Mouse (Mus musculus) activated CD4-positive, CD25-positive, alpha-beta regulatory T cell, adult 4 months (primary cell): Measurements from ENCODE around the gene Tubal3. TPM values are rescaled to one million over a fixed set of nuclear protein-coding genes. Genes with fewer than 3 reads are reported as not detected.
"Not testable (repeated sequence)": the region's sequence is repeated elsewhere in the genome, so short reads cannot be mapped to it uniquely, and the experiment has no call there.

Experiments
- ATAC-seq: one replicate; pipeline ENCODE4 v1.8.0; 2017
- polyA plus RNA-seq, 2 experiments: library from polyadenylated mRNA; unstranded; fragments of 100-300 nt; shearing (Covaris generic); gene quantifications; one replicate each; pipeline ENCODE4 v1.2.1; 2017

Gene Tubal3
- polyA plus RNA-seq = under 1 TPM in 1 of 2 experiments, not detected in 1; 0.33 TPM

GRCm38 (mm10) chr13:3917571-3918311 lies at the start of gene Tubal3, which contains the start of gene Net1:
Gene Tubal3 (plus strand): TSS chr13:3918274.
Gene Net1 (minus strand): TSS chr13:3918220.
- ATAC-seq = peak; percentile 96

- no peak for ATAC-seq
Measured at GRCm38 (mm10) chr13:3869901-3870300, 48.2 kb upstream of the Tubal3 start.

- no peak for ATAC-seq
Measured at GRCm38 (mm10) chr13:3872832-3873231, 45.2 kb upstream of the Tubal3 start.

GRCm38 (mm10) chr13:3876448-3876847 lies 41.6 kb upstream of the Tubal3 start:
- ATAC-seq = no peak

GRCm38 (mm10) chr13:3877185-3877584 lies 40.9 kb upstream of the Tubal3 start:
- no peak for ATAC-seq

GRCm38 (mm10) chr13:3877679-3878220 lies 40.3 kb upstream of the Tubal3 start:
- ATAC-seq = no peak

GRCm38 (mm10) chr13:3886663-3887062 lies 31.4 kb upstream of the Tubal3 start:
- ATAC-seq = no peak

GRCm38 (mm10) chr13:3889111-3889510 lies 29.0 kb upstream of the Tubal3 start:
- no peak for ATAC-seq

- no peak for ATAC-seq
Measured at GRCm38 (mm10) chr13:3890061-3890460, 28.0 kb upstream of the Tubal3 start.

GRCm38 (mm10) chr13:3891479-3892087 lies 26.5 kb upstream of the Tubal3 start:
- ATAC-seq = no peak

GRCm38 (mm10) chr13:3892601-3893000 lies 25.5 kb upstream of the Tubal3 start:
- ATAC-seq = no peak

GRCm38 (mm10) chr13:3893126-3893734 lies 24.8 kb upstream of the Tubal3 start:
- peak; percentile 96 for ATAC-seq

- no peak for ATAC-seq
Measured at GRCm38 (mm10) chr13:3894549-3894948, 23.5 kb upstream of the Tubal3 start.

GRCm38 (mm10) chr13:3895397-3895980 lies 22.6 kb upstream of the Tubal3 start:
- ATAC-seq = no peak

GRCm38 (mm10) chr13:3896032-3896431 lies 22.0 kb upstream of the Tubal3 start:
- no peak for ATAC-seq

GRCm38 (mm10) chr13:3896913-3897312 lies 21.2 kb upstream of the Tubal3 start:
- ATAC-seq = peak; percentile 37

GRCm38 (mm10) chr13:3898202-3898601 lies 19.9 kb upstream of the Tubal3 start:
- not testable (repeated sequence) for ATAC-seq

GRCm38 (mm10) chr13:3899301-3899700 lies 18.8 kb upstream of the Tubal3 start:
- no peak for ATAC-seq

- ATAC-seq = no peak
Measured at GRCm38 (mm10) chr13:3907151-3907696, 10.8 kb upstream of the Tubal3 start.

- no peak for ATAC-seq
Measured at GRCm38 (mm10) chr13:3908262-3908661, 9.8 kb upstream of the Tubal3 start.

GRCm38 (mm10) chr13:3910356-3910755 lies 7.7 kb upstream of the Tubal3 start:
- ATAC-seq = no peak

GRCm38 (mm10) chr13:3913504-3913903 lies 4.6 kb upstream of the Tubal3 start:
- no peak for ATAC-seq

- no peak for ATAC-seq
Measured at GRCm38 (mm10) chr13:3924483-3924882, 6.4 kb downstream of the Tubal3 start.
